Mouse (Mus musculus) MEL-GATA-1-ER (cell line): ENCODE results near the gene Mief1.

Source experiments
- DNase-seq: peaks from one replicate; pipeline ENCODE4 v3.0.0-alpha.2; 2012; ENCODE audit warnings: low read depth; ENCODE audit errors: extremely low read depth

Mief1 gene

GRCm38 (mm10) chr15:80233733-80234509 lies at the start of gene Mief1:
Gene Mief1, plus strand, starts transcription at chr15:80234018.
- peak; percentile 91 for DNase-seq

DNA sequence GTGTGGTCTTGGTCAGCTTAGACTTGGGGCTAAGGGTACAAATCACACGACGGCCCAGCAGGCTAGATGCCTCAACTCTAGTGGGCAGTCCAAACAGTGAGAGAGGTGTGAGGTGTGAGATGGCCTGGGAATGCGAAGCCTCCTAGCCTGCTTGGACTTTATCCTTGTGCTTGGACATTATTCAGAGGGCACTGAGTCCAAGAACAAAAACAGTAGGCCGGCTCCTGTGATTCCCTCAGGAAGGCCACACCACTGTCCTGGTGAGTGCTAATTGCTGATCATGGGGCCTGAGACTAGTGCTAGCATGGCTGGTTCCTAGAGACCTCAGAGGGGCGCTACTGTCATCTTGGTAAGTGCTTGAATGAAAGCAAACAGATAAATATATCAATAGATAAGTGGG lies 44.9 kb upstream of the Mief1 start:
- no peak for DNase-seq

GRCm38 (mm10) chr15:80190075-80190474 lies 43.7 kb upstream of the Mief1 start:
- DNase-seq = no peak

GRCm38 (mm10) chr15:80191585-80192245 lies 42.1 kb upstream of the Mief1 start:
- DNase-seq = no peak

DNA sequence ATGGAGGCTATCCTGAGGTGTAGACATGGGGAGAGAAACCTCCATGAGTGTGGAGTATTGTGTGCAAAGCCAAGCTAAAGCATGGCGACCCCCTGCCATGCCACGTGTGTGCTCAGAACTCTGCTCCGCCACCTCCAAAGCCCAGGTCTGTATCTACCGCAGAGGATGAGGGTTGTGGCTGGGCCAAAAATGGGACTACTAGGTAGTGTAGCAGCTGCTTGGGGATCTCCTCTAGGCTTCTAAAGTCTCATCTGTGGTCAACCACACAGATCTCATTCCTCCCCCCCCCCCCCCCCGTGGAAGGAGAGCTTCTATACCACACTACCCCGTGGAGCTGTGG lies 41.6 kb upstream of the Mief1 start:
- DNase-seq = no peak

- DNase-seq = no peak
Measured at GRCm38 (mm10) chr15:80192847-80193246, 41.0 kb upstream of the Mief1 start.

GRCm38 (mm10) chr15:80199556-80199955 lies 34.3 kb upstream of the Mief1 start:
- DNase-seq = no peak

GRCm38 (mm10) chr15:80202111-80202775 lies 31.6 kb upstream of the Mief1 start:
- no peak for DNase-seq

- peak; percentile 12 for DNase-seq
Measured at GRCm38 (mm10) chr15:80203406-80203805, 30.4 kb upstream of the Mief1 start.

GRCm38 (mm10) chr15:80206057-80206565 lies 27.7 kb upstream of the Mief1 start:
- no peak for DNase-seq

- DNase-seq = no peak
Measured at GRCm38 (mm10) chr15:80208446-80208845, 25.4 kb upstream of the Mief1 start.

- DNase-seq = no peak
Measured at GRCm38 (mm10) chr15:80213688-80214087, 20.1 kb upstream of the Mief1 start.

- no peak for DNase-seq
Measured at GRCm38 (mm10) chr15:80215716-80216479, 17.9 kb upstream of the Mief1 start.

DNA sequence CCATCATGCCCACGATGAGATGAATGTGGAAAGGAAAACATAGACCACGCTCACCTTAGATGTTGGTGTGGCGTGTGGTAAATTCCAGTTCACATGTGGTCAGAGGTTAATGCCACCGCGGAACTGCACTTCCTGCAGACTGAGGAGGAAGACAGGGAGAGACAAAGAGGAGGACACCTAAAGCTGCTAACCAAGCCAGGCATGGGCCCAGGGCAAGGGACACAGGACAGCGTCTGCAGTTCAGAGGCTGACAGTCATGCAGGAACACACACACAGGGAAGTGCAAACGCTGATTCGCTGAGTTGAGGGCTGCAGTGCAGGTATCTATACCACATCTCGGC lies 17.4 kb upstream of the Mief1 start:
- DNase-seq = no peak

DNA sequence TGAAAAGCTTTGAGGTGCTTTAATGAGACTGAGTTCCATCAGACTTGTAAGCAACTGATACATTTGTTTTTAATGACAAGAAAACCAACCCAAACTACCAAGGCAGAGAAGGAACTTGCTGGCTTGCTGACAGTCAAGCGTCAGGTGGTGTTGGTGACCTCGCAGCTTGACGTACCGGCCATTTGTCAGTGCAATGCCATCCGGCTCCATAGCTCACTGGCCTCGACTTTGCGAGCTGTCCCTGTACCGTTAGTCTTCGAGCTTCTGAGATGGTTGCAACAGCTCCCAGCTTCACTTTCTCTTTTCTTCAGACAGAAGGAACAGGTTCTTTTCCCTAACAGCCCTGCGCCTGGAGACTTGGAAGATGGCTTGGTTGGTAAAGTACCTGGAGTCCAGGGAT lies 16.3 kb upstream of the Mief1 start:
- DNase-seq = no peak

DNA sequence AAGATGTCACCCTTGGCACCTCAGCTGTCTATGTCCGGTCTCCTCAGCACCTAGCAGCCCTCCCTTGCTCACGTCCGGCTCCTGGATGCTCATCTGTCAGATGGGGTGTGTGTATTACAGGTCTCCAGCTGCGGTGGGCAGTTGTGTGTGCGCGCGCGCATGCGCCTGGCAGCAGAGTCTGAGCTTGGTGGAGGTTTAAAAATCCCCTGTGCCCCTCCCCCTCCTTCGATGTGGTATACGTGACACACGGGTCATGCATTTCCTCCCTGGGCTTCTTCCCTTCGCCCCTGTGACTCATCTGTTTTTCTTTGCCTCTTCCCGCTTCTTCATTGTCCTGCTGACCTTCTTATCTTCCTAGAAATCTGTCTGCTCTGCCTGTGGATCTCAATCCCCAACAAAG lies 14.6 kb upstream of the Mief1 start:
- DNase-seq = no peak

GRCm38 (mm10) chr15:80219705-80220657 lies 13.8 kb upstream of the Mief1 start:
- no peak for DNase-seq

- no peak for DNase-seq
Measured at GRCm38 (mm10) chr15:80221031-80221430, 12.8 kb upstream of the Mief1 start.

DNA sequence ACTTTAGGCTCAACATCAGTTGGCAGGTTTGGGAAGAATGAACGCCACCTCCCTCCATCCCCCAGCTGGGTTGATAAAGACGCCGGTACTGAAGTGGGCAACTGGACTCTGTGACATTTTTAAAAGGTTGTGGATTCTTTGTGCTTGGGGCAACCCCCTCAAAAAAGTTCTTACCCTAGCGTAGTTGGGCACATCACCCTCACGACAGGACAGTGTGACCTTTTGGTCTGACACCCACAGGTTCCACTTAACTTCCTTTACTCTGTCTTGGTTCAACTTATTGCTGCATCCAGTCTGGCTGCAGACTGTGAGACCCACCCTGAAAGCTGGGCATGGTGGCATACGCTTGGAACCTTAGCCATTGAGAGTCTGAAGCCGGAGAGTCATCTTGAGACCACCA lies 10.1 kb upstream of the Mief1 start:
- DNase-seq = no peak

- peak; percentile 52 for DNase-seq
Measured at GRCm38 (mm10) chr15:80225208-80225607, 8.6 kb upstream of the Mief1 start.

- DNase-seq = peak; percentile 52
Measured at GRCm38 (mm10) chr15:80225796-80226195, 8.0 kb upstream of the Mief1 start.
